Mouse (Mus musculus) CD8-positive naive resting alpha-beta T cell, adult 2 months (primary cell): ENCODE measurements around the gene Nf2.

ENCODE experiments used
- DNase-seq, 2 experiments: peaks; one replicate each; pipeline ENCODE4 v3.0.0; 2022; ENCODE audit warnings: low read depth in 2 of 2, low spot score in 2 of 2

The Nf2 gene

GRCm38 (mm10) chr11:4849258-4849943 is at the start of gene Nf2:
Gene Nf2, minus strand, starts transcription at chr11:4849536.
- DNase-seq, result peak; percentile 90 to 91

DNA sequence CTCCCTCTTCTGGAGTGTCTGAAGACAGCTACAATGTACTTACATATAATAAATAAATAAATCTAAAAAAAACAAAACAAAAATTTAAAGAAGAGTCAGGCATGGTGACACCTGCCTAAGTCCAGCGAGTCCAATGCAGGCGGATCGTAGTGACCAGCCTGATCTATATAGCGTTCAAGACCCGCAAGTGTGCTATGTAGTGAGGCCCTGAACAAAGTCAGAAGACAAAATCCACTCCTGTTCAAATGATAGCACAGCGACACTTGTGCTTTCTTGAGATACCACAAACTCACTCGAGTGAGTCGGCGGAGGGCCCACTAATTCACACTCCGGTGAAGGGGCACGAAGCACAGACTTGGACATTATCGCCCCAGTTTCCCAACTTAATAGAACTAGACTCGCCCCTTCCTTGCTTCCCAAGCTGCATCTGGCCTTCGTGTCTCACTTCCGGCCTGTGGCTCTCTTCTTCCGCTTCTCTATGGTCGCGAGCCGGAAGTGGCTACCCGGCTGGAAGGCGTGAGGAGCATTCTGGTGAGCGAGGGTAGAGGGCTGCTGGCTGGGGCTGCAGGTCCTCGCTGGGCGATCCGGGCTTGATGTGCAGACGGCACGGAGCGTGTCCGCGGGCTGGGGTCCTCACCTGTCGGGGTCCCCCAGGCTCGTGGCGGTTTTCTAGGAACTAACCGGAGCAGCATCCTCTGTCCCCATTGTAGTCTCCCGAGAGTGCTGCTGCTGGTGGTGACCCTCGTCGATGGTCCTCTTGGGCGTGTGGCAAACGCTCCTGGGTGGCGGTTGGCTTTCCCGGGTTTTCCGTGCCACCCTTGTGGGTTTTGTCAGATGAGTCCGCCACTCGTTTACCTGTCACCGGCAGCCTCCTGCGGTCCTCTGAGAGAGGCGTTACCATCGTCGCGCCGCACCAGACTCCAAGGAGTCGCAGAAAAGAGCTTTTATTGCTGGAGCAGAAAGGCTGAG is 45.8 kb upstream of the Nf2 start, which contains the start of gene Thoc5:
Thoc5 (plus strand) TSS at position 473 of the 969 bp plus-strand sequence.
- peak; percentile 59 to 68 for DNase-seq

DNA sequence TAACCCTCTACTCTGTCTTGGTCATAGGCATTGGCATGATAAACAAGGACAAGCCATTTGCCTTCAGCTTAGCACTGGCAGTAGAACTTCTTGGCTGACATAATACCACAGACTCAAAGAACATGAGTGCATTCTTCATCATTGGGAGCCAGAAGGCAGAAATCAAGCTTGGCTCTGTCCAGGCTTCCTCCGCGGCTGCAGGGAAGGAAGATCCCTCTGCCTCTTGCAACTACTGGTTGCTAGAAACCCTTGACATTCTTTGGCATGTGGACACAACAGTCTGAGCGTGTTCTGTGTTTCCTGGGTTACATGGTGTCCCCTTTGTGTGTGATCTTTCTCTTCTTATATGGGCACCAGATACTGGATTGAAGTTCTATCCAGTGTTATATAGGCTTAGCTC is 37.7 kb upstream of the Nf2 start:
- no peak for DNase-seq

DNA sequence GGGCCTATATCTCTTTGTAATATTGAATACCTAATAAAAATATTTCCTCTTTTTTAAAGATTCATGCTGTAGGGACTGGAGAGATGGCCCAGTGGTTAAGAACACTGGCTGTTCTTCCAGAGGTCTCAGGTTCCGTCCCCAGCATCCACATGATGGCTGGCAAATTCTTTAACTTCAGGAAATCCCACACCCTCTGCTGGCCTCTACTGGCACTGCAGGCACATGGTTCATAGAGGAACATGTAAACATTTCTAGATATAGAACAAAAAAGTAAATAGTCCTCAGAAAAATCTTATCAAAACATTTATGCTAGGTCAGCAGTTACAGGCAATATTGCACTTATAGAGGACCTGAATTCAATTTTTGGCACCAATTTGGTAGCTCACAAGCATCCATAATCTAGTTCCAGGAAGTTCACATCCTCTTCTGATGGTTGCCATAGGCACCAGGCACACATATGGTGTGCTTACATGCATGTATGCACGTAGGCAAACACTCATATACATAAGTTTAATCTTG is 36.1 kb upstream of the Nf2 start:
- peak; percentile 40 to 60 for DNase-seq

- DNase-seq, result no peak
These were observed 33.7 kb upstream of the Nf2 start for GRCm38 (mm10) chr11:4882892-4883627.

- DNase-seq, result no peak
These were observed 31.8 kb upstream of the Nf2 start for GRCm38 (mm10) chr11:4881087-4881486.

GRCm38 (mm10) chr11:4874551-4874950 is 25.2 kb upstream of the Nf2 start:
- no peak for DNase-seq

GRCm38 (mm10) chr11:4873755-4874475 is 24.6 kb upstream of the Nf2 start, which contains the start of gene Nipsnap1:
Gene Nipsnap1, plus strand, starts transcription at chr11:4873951.
- DNase-seq, result peak; percentile 77 to 87

DNA sequence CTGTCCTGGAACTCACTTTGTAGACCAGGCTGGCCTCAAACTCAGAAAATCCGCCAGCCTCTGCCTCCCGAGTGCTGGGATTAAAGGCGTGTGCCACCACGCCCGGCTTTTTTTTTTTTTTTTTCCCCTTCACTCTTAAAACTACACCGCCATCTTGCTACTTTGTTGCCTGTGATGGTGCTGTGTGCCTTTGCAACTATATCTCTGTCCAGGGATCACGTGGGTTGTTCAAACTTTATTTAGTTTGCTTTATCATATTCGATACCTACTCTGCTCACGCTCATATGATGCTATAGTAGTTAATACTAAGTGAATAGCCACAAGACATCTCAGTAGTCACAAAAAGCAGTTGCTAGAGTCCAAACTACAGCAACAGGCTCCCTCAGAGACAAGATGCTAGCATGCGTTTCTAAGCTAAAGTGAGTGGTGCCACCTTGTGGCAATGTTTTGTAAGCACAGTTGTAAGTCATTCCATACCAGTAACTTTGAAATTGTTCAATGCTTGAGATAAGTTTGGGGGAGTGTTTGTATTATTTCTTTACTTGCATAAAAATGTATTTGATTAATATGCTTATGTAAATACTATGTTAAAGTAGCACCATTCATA is 16.4 kb upstream of the Nf2 start:
- DNase-seq, result peak; percentile 54 to 71

GRCm38 (mm10) chr11:4862730-4863129 is 13.4 kb upstream of the Nf2 start:
- DNase-seq, result no peak

GRCm38 (mm10) chr11:4861816-4862604 is 12.7 kb upstream of the Nf2 start:
- DNase-seq, result no peak

GRCm38 (mm10) chr11:4860986-4861385 is 11.7 kb upstream of the Nf2 start:
- no peak for DNase-seq

DNA sequence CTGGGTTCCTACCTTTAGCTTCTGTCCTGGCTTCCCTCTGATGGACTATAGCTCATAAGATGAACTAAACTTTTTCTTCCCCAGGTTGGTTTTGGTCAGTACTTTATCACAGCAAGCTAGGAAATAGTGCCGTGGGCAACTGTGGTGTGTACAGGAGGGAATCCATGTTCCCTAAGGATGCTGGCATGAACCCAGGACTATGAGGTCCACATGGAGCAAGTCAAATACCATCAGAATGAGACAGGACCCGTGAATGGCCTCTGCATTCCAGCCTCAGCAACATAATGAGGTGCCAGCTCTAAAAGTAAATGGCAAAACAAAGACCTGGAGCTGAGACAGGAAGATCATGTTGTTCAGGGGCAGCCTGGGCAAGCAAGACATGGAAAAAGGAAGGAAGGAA is 9.1 kb upstream of the Nf2 start:
- no peak for DNase-seq

- no peak for DNase-seq
These were observed 4.8 kb upstream of the Nf2 start for GRCm38 (mm10) chr11:4854181-4854580.

DNA sequence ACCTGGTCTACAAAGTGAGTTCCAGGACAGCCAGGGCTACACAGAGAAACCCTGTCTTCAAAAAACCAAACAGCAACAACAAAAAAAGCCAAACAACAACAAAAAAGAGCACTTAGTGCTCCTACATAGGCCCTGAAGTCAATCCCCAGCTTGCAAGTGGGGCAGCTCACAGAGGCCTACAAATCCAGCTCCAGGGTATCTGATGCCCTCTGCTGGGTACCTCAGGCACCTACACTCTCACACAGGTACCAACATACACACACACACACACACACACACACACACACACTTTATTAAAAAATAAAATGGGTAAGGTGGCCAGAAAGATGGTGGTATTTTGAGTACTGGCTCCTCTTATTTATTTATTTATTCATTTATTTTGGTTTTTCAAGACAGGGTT is 3.7 kb upstream of the Nf2 start:
- no peak for DNase-seq

DNA sequence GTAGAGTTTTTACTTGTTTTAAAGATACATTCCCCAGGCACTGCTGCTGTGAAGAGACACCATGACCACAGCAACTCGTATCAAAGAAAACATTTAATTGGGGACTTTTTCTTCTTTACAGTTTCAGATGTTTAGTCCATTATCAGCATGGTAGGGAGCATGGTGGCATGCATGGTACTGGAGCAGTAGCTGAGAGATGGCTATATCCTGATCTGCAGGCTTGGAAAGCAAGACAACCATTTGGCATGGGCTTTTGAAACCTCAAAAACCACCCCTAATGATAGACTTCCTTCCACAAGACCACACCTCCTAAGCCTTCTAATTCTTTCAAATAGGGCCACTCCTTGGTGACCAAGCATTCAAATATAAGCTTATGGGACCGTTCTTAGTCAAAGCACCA is 1.1 kb upstream of the Nf2 start:
- DNase-seq, result no peak

DNA sequence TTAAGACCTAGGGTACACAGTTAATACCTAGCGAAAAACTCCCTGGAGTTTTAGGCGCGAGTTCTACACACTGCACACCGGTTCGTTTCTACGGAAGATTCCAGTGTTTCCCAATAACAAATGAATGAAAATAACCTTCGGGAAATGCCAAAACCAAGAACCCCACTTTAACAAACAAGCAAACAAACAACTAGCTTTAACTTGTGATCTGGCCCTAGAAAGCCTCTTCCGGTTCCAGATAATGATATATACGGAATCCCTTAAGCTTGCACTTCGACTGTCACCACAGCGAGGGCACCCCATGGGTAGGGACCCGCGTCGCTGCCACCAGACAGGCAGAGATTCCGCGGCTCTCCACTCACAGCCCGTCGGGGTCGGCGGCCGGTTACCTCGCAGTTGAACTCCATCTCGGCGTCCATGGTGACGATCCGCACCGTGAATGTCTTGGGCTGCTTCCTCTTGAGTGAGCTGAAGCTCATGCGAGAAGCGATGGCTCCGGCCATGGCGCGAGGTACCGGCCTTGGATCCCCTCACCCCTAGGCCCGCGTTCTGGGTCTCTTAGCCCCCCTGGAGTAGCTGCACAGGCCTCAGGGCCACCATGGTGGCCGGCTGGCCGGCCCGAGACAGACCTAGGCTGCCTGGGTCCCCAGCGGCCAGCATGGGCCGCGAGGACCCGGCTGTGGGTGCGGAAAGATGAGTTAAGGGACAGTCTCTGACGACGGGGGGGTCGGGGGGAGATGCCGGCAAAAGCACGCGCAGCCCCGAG is 670 bp downstream of the Nf2 start:
- DNase-seq, result peak; percentile 42 to 47

GRCm38 (mm10) chr11:4840942-4841526 is 8.3 kb downstream of the Nf2 start:
- DNase-seq, result no peak
